Mouse (Mus musculus) neural tube, embryonic 15.5 days (tissue): Measurements from ENCODE around the gene Osbpl8. TPM values are rescaled to one million over a fixed set of nuclear protein-coding genes. Genes with fewer than 3 reads are reported as not detected.

Source experiments
- ATAC-seq: fragments of 200-750 bp; cut with Nextera tagmentation; 2 replicates; pipeline ENCODE4 v1.8.0; 2017; ENCODE audit warnings: mild to moderate bottlenecking, moderate TSS enrichment, moderate library complexity; ENCODE audit not compliant: low FRiP score
- H3K27ac ChIP-seq: fragments of 300-500 bp; sonication (generic); replicated peaks from 2 replicates; pipeline ENCODE4 v1.5.1; 2015; ENCODE audit warnings: mild to moderate bottlenecking, inconsistent platforms
- H3K27me3 ChIP-seq: fragments of 300-500 bp; sonication (generic); replicated peaks from 2 replicates; pipeline ENCODE4 v1.6.1; 2015; ENCODE audit warnings: inconsistent platforms
- H3K36me3 ChIP-seq: fragments of 300-500 bp; sonication (generic); 2 replicates; pipeline ENCODE4 v1.6.1; 2015; ENCODE audit warnings: inconsistent platforms
- H3K4me1 ChIP-seq: fragments of 300-500 bp; sonication (generic); 2 replicates; pipeline ENCODE4 v1.6.1; 2015; ENCODE audit warnings: inconsistent platforms
- H3K4me2 ChIP-seq: fragments of 300-500 bp; sonication (generic); 2 replicates; pipeline ENCODE4 v1.6.1; 2015; ENCODE audit warnings: inconsistent platforms, mild to moderate bottlenecking, moderate library complexity
- H3K4me3 ChIP-seq: fragments of 300-500 bp; sonication (generic); replicated peaks from 2 replicates; pipeline ENCODE4 v1.5.1; 2015; ENCODE audit warnings: mild to moderate bottlenecking, inconsistent platforms
- H3K9ac ChIP-seq: fragments of 300-500 bp; sonication (generic); replicated peaks from 2 replicates; pipeline ENCODE4 v1.6.1; 2015; ENCODE audit warnings: mild to moderate bottlenecking, inconsistent platforms
- H3K9me3 ChIP-seq: fragments of 300-500 bp; sonication (generic); replicated peaks from 2 replicates; pipeline ENCODE4 v1.6.1; 2016; ENCODE audit warnings: inconsistent platforms
- WGBS: fragments of 180-500 bp; shearing (Covaris S2); methylation state at CpG from one replicate; pipeline ENCODE4 v1.1.7; 2015; ENCODE audit warnings: mixed read lengths; 5-methylcytosine and 5-hydroxymethylcytosine counted together
- polyA plus RNA-seq: library from polyadenylated mRNA; unstranded; fragments of >200 nt; fragmentation: Nextera tagmentation; extraction: Ambion mirVana; gene quantifications from 2 replicates; pipeline ENCODE4 v1.2.1, GENCODE M21; 2015

The Osbpl8 gene
- polyA plus RNA-seq, 1 experiment from 2014 or later: 16.0 TPM

DNA sequence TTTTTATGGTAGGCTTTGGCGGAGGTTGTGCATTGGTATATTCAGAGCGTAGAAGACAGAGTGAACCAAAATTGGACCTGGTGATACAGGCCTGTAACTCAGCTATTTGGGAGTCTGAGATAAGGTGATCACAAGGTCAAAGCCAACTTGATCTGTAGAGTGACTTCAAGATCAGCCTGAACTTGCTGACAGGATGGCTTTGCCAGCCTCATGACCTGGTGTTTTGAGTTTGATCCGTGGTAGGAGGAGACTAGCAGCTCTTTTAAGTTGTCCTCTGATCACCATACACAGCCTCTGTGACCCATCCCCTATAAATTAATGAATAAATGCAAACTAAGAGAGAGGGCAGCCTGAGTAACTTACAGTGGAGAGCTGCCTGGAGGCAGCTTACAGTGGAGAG lies 3.8 kb downstream of the Osbpl8 start:
- ATAC-seq: no peak
- WGBS: 87% methylated on average over 3 of the region's 3 CpGs

DNA sequence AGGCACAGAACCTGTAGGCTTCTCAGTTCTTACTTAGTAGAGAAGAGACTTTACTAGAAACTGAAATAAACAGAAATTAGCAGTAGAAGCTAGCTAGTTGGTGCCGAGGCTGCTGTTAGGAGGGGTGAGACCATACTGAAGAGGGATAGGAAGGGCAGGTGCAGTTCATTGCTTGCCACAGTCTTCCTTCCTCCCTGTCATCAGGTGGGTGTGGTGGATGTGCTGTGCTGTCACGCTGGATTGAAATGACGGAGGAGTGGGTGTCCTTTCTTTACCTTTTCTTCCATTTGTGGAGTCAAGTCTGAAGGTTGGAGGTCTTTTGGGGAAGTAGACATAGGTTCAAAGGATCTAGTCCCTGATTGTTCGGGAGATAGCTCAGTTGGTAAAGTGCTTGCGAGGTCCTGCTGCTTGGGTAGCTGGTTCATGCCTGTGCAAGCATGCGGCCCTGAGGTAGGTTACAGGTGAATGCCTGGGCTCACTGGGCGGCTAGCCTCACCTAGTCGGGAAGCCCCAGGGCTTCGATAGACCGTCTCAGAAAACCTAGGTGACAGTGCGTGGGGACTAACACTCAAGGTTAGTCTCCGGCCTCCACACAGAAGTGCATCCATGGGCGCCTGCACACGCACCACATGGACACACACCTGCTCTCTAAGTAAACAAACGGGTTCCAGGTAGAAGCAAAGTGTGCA lies 6.8 kb downstream of the Osbpl8 start:
- no peak overlapping the region for H3K9ac ChIP-seq
- H3K4me2 ChIP-seq: no peak overlapping the region
- no peaks in the 10 kb centered on the region for H3K27me3 ChIP-seq
- H3K36me3 ChIP-seq: no peaks in the 10 kb centered on the region
- peaks cover 6% of the 10 kb centered on the region for H3K4me1 ChIP-seq
- H3K27ac ChIP-seq: no peak overlapping the region
- WGBS: 90% methylated on average over 15 of the region's 15 CpGs
- no peaks in the 10 kb centered on the region for H3K9me3 ChIP-seq
- no peak overlapping the region for H3K4me3 ChIP-seq
- ATAC-seq: no peak

More for the DNA sequence above, 3.8 kb downstream of the Osbpl8 start:
- Histone ChIP-seq H3K4me2 (no peak overlapping the region), H3K27ac (no peak overlapping the region), H3K9ac (no peak overlapping the region), H3K27me3 (no peaks in the 10 kb centered on the region), H3K4me1 (peaks cover 19% of the 10 kb centered on the region), H3K4me3 (no peak overlapping the region), H3K36me3 (no peaks in the 10 kb centered on the region), H3K9me3 (no peaks in the 10 kb centered on the region)

DNA sequence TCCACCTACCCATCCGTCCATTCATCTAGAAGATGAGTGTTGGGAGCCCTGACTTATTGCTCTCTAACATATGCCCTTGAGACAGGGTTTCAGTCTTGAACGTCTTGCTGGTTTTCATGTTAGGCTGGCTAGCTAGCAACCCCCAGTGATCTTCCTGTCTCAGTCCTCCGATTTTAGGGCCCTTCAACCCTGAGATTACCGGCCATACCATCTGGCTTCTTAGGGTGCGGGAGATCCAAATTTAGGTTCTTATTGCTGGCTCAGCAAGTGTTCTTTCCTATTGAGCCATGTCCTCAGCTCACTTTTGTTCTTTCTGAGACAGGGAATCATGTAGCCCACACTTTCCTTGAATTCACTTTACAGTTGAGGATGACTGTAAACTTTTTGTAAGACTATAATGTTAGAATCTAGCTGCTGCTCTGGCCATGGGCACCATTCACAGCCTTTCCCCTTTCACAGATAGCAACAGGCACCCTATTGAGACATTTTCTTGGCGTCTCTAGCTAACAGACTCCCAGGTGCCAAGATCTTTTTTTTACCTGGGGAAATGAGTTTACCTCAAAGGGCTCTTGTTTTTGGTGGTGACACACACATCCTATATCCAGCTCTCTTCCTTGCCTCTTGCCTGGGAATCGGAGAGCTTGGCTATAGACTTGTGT lies 9.2 kb downstream of the Osbpl8 start:
- no peak for ATAC-seq
- Histone ChIP-seq H3K9ac (no peak overlapping the region), H3K4me2 (no peak overlapping the region), H3K4me1 (no peaks in the 10 kb centered on the region), H3K36me3 (no peaks in the 10 kb centered on the region), H3K27me3 (no peaks in the 10 kb centered on the region), H3K4me3 (no peak overlapping the region), H3K9me3 (no peaks in the 10 kb centered on the region), H3K27ac (no peak overlapping the region)
- 50% methylated on average over 7 of the region's 7 CpGs for WGBS

DNA sequence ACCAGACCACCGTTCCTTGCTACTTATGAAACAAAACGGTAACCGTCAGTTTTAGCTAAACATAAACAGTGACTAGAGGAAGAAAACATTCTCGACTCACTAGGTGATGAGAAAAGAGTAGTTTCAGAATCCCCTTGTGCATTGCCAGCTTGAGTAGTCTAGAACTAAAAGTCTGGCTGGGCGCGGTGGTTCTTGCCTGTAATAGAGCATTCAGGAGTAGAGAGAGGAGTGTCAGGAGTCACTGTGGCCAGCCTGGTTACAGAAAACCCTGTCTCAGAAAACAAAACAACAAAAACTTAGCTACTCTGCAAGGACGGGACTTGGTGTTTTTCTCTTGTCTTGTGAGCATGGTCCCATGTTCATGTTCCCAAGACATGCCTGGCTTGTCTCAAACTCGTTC lies 12.8 kb downstream of the Osbpl8 start:
- Histone ChIP-seq H3K27me3 (no peaks in the 10 kb centered on the region), H3K9me3 (no peaks in the 10 kb centered on the region), H3K4me1 (no peaks in the 10 kb centered on the region; the same call in 1 of the 2 replicates), H3K4me3 (no peak overlapping the region), H3K4me2 (no peak overlapping the region), H3K27ac (no peak overlapping the region), H3K36me3 (no peaks in the 10 kb centered on the region), H3K9ac (no peak overlapping the region)
- WGBS: 85% methylated on average over 8 of the region's 8 CpGs
- no peak for ATAC-seq

DNA sequence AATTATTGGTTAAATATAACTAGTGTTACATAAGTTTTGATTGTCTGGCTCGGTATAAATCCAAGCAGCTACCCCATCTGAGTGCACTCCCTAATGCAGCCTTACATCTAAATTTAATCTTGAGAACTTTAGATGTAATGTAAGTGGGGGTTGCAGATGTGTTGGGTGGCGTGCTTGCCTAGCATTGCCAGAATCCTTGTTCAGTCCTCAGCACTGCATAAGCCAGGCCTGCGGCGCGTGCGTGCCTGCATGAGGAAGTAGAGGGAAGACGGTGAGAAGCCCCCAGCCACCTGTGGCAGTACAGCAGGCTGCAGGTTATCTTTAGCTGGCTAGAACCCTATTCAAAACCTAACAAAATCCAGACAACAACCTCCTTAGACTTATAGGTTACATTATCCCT lies 13.5 kb downstream of the Osbpl8 start:
- Histone ChIP-seq H3K9ac (no peak overlapping the region), H3K4me1 (no peaks in the 10 kb centered on the region; the same call in 1 of the 2 replicates), H3K9me3 (no peaks in the 10 kb centered on the region), H3K4me2 (no peak overlapping the region), H3K36me3 (no peaks in the 10 kb centered on the region), H3K27ac (no peak overlapping the region), H3K27me3 (no peaks in the 10 kb centered on the region), H3K4me3 (no peak overlapping the region)
- ATAC-seq: no peak
- 86% methylated on average over 7 of the region's 7 CpGs for WGBS

DNA sequence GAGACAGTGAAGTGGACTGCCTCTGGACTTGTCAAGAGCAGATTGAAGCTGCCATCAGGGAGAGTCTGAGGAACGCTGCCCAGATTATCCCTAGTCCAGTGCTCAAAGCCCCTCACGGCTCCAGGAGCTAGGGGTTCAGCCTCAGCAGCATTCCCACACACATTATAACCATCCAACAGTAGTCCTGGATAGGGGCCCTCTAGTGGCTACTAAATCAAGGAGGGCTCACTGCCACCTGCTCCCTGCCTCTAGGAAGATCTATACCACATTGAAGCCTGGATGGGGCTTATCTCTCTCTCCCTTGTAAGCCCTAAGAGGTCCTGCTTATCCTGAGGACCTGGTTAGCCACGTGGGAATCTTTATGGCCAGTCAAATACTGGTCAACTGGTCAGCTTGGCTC lies 16.1 kb downstream of the Osbpl8 start:
- no peak overlapping the region for H3K9ac ChIP-seq
- H3K36me3 ChIP-seq: no peaks in the 10 kb centered on the region
- 25% methylated on average over 3 of the region's 3 CpGs for whole genome bisulfite sequencing
- H3K4me2 ChIP-seq: no peak overlapping the region
- ATAC-seq: no peak
- H3K4me1 ChIP-seq: peaks cover 9% of the 10 kb centered on the region
- H3K27ac ChIP-seq: no peak overlapping the region
- H3K4me3 ChIP-seq: no peak overlapping the region
- H3K9me3 ChIP-seq: no peaks in the 10 kb centered on the region
- no peaks in the 10 kb centered on the region for H3K27me3 ChIP-seq

DNA sequence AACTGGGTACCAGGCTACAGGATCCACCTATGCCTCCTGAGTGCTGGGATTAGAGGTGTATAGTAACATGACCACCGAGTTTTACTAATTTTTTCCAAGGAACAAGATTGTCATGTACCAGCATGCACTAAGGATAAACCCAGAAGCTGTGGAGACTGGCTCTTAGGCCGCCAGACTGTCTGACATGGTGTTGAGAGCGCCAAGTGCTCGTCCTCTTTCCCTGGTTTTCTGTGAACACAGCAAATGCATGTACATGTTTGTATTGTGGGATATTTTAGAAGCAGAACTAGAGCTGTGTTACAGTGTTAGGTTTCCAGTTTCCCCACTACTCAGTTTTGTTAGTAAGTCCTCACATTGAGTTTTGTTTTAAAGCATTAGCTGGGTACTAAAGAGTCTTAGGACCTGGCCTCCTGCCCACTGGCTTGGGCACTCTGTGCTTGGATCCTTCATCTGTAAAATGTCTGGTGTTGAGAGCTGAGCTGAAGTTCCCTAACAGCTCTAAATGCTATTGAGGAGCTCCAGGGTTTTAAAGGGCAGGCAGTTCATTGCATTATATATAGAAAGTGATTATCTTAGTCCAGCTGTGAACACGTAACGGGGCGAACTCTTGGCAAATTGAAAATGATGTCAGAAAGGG lies 19.2 kb downstream of the Osbpl8 start:
- Histone ChIP-seq H3K4me3 (no peak overlapping the region), H3K9ac (no peak overlapping the region), H3K4me1 (peaks cover 17% of the 10 kb centered on the region), H3K27me3 (no peaks in the 10 kb centered on the region), H3K4me2 (no peak overlapping the region), H3K9me3 (no peaks in the 10 kb centered on the region), H3K36me3 (no peaks in the 10 kb centered on the region), H3K27ac (0 out of 2 replicates have a peak overlapping the region, but pooled peaks have one; percentile 43)
- WGBS: 69% methylated on average over 7 of the region's 7 CpGs
- ATAC-seq: no peak

DNA sequence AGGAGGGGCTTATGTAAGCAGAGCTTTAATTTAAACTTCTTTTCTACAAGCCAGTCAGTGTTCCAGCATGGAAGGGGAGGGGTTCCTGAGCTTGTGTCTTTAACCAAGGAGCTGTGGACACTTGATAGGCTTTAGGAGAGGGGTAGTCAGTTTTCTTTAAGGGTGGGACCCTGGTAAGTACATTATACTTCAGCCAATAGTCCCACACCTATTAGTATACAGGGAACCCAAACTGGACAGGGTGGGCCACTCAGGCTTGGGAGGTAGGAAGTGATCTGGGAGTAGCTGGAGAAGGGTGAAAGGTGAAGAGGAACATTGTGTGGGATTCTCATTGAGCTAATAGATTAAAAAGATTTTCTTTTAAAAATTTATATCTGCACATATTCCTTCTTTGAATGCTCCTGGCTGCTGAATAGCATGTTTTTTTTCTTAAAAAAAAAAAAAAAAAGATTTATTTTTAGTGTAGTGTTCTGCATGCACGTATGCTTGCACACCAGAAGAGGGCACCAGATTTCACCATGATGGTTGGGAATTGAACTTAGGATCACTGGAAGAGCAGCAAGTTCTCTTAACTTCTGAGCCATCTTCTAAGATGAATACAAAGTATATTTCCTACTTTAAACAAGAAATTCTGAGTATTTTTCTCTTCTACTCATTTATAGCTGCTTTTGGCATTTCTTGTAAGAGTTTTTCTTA lies 21.2 kb downstream of the Osbpl8 start:
- Histone ChIP-seq H3K4me3 (no peak overlapping the region), H3K4me2 (no peak overlapping the region), H3K27me3 (no peaks in the 10 kb centered on the region), H3K9ac (no peak overlapping the region), H3K4me1 (peaks cover 23% of the 10 kb centered on the region), H3K36me3 (no peaks in the 10 kb centered on the region), H3K27ac (no peak overlapping the region), H3K9me3 (no peaks in the 10 kb centered on the region)
- no peak for ATAC-seq
- WGBS: 97% methylated on average over 1 of the region's 1 CpGs

DNA sequence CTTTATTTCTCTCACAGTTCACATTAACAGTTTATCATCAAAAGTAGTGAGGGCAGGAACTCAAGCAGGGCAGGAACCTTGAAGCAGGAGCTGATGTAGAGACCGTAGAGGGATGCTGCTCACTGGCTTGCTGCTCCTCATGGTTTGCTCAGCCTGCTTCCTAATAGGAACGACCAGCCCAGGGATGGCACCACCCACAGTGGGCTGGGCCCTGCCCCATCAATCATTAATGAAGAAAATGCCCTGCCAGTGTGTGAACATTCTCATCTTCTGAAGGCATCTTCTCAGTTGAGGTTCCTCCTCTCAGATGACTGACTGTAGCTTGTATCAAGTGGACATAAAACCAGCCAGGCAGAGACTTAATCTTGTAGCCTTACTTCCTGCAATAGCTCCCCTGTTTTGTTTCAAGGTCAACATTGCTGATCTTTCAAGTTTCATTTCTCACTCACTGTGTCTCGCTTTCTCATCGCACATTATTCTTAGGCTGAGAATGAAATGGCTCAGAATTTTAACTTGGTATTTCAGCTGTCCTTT lies 24.5 kb downstream of the Osbpl8 start:
- no peaks in the 10 kb centered on the region for H3K9me3 ChIP-seq
- no peak overlapping the region for H3K4me2 ChIP-seq
- no peaks in the 10 kb centered on the region for H3K27me3 ChIP-seq
- 74% methylated on average over 4 of the region's 4 CpGs for WGBS
- H3K9ac ChIP-seq: no peak overlapping the region
- H3K27ac ChIP-seq: no peak overlapping the region
- peaks cover 25% of the 10 kb centered on the region for H3K4me1 ChIP-seq
- H3K36me3 ChIP-seq: no peaks in the 10 kb centered on the region
- ATAC-seq: no peak
- no peak overlapping the region for H3K4me3 ChIP-seq

DNA sequence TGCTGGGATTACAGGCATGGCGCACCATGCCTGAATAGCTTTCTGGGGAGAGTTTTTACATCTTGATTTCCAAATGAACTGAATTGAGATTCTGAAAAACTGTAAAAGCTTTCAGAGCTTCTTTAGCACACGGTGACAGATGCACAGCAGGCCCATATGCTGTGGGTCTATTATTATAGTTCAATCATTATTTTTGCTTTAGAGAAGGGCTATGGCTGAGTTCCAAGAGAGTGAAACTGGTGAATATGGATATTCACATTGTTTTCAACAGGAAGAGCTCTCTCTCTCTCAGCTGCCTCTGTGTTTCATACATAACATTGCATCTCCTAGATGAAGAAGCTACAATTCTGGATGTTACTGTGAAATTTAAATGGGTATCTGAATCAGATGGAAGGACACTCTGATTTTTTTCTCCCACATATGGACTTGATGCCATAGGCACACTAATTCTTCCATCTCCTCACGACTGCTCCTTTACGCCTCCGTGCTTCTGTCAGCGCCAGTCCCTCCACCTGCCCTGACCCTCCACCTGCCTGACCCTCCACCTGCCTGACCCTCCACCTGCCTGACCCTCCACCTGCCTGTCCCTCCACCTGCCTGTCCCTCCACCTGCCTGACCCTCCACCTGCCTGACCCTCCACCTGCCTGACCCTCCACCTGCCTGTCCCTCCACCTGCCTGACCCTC lies 25.7 kb downstream of the Osbpl8 start:
- peaks cover 24% of the 10 kb centered on the region for H3K4me1 ChIP-seq
- H3K27me3 ChIP-seq: no peaks in the 10 kb centered on the region
- H3K4me2 ChIP-seq: no peak overlapping the region
- WGBS: 65% methylated on average over 6 of the region's 6 CpGs
- H3K27ac ChIP-seq: no peak overlapping the region
- no peaks in the 10 kb centered on the region for H3K36me3 ChIP-seq
- no peak overlapping the region for H3K4me3 ChIP-seq
- no peak overlapping the region for H3K9ac ChIP-seq
- no peak for ATAC-seq
- no peaks in the 10 kb centered on the region for H3K9me3 ChIP-seq

DNA sequence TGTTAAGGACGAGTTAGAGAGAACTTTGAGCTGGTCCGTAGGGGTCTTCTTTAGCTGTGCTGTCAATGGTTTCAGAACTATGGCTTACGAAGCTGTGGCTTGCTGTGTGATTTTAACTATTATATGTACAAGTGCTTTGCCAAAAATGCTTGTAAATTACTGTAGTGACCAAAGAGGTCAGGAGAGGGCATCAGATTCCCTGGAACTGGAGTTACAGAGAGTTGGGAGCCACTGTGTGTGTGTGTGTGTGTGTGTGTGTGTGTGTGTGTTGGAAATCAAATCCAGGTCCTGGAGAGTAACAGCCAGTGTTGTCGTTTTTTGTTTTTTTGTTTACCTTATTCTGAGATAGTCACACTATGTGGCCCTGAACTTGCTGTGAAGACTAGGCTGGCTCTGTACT lies 29.0 kb downstream of the Osbpl8 start:
- Histone ChIP-seq H3K27ac (no peak overlapping the region), H3K4me1 (peaks cover 16% of the 10 kb centered on the region), H3K27me3 (no peaks in the 10 kb centered on the region), H3K9ac (no peak overlapping the region), H3K4me2 (no peak overlapping the region), H3K4me3 (no peak overlapping the region), H3K36me3 (no peaks in the 10 kb centered on the region), H3K9me3 (no peaks in the 10 kb centered on the region)
- WGBS: 83% methylated on average over 4 of the region's 4 CpGs
- ATAC-seq: no peak
